8 mouse cellular contexts compared by ENCODE assay signal in genomic region chr6:124916695-124917517, GRCm38 (mm10). TPM values are rescaled to one million over a fixed set of nuclear protein-coding genes. Genes with fewer than 3 reads are reported as not detected.
A peak's percentile ranks its signal among the peaks of the same experiment; 100 is the strongest.
DNase-seq lines count a peak whose midpoint lies in the region; ATAC-seq and TF ChIP-seq lines count a peak whose summit lies in the region.

No protein-coding gene starts in this region.

- peak; percentile 62; the same call in 1 of the 2 replicates for TF ChIP-seq CTCF in kidney, postnatal 0 days (IDR thresholded peaks at IDR 0.05; ENCODE audit: low read depth)

- peak overlapping the region; percentile 100 for H3K4me2 ChIP-seq in heart, embryonic 13.5 days
- H3K4me2 ChIP-seq in kidney, postnatal 0 days (ENCODE audit: low read length), result peak overlapping the region; percentile 84
- peak overlapping the region; percentile 93 for H3K4me2 ChIP-seq in liver, embryonic 13.5 days
- peak overlapping the region; percentile 99 for H3K4me2 ChIP-seq in stomach, embryonic 14.5 days (replicated peaks; ENCODE audit: low read depth, low read length)

- peaks cover 68% of the 10 kb centered on the region for H3K4me1 ChIP-seq in heart, embryonic 13.5 days
- peaks cover 35% of the 10 kb centered on the region for H3K4me1 ChIP-seq in kidney, postnatal 0 days (replicated peaks; ENCODE audit: insufficient read depth, low read length)
- peaks cover 72% of the 10 kb centered on the region for H3K4me1 ChIP-seq in liver, embryonic 13.5 days (replicated peaks)
- peaks cover 26% of the 10 kb centered on the region for H3K4me1 ChIP-seq in stomach, embryonic 14.5 days (ENCODE audit: control insufficient read depth, insufficient read depth, low read length)

- peaks cover 29% of the 10 kb centered on the region for H3K36me3 ChIP-seq in heart, embryonic 13.5 days
- H3K36me3 ChIP-seq in kidney, postnatal 0 days (ENCODE audit: insufficient read depth, low read length), result peaks cover 20% of the 10 kb centered on the region
- peaks cover 12% of the 10 kb centered on the region for H3K36me3 ChIP-seq in liver, embryonic 13.5 days
- H3K36me3 ChIP-seq in stomach, embryonic 14.5 days (ENCODE audit: control insufficient read depth, insufficient read depth, low read length), result peaks cover 32% of the 10 kb centered on the region

- no peaks in the 10 kb centered on the region for H3K27me3 ChIP-seq in heart, embryonic 13.5 days (replicated peaks)
- no peaks in the 10 kb centered on the region for H3K27me3 ChIP-seq in kidney, postnatal 0 days (ENCODE audit: insufficient read depth, low read length)
- peaks cover 96% of the 10 kb centered on the region for H3K27me3 ChIP-seq in liver, embryonic 13.5 days
- no peaks in the 10 kb centered on the region for H3K27me3 ChIP-seq in stomach, embryonic 14.5 days (ENCODE audit: control insufficient read depth, insufficient read depth, low read length)

- H3K9me3 ChIP-seq in heart, embryonic 13.5 days, result no peaks in the 10 kb centered on the region
- H3K9me3 ChIP-seq in kidney, postnatal 0 days (replicated peaks; ENCODE audit: low read length), result no peaks in the 10 kb centered on the region
- no peaks in the 10 kb centered on the region for H3K9me3 ChIP-seq in liver, embryonic 13.5 days (replicated peaks)
- no peaks in the 10 kb centered on the region for H3K9me3 ChIP-seq in stomach, embryonic 14.5 days (ENCODE audit: control insufficient read depth, low read depth, low read length)

- ATAC-seq in CD4-positive, CD25-positive, alpha-beta regulatory T cell, adult 4 months, result peak; percentile 75
- peak; percentile 49 for ATAC-seq in heart, embryonic 13.5 days (ENCODE audit: extremely low read depth, insufficient number of reproducible peaks, low FRiP score, low TSS enrichment)
- peak; percentile 72 for ATAC-seq in kidney, postnatal 0 days (replicated peaks; ENCODE audit: low FRiP score, low read depth)
- peak; percentile 75 for ATAC-seq in liver, embryonic 13.5 days (ENCODE audit: low read depth)
- peak; percentile 51 for ATAC-seq in stomach, embryonic 14.5 days (ENCODE audit: insufficient number of reproducible peaks, insufficient read depth, low FRiP score, low read depth)

- H3K27ac ChIP-seq in heart, embryonic 13.5 days (replicated peaks), result peak overlapping the region; percentile 100
- peak overlapping the region; percentile 99 for H3K27ac ChIP-seq in kidney, postnatal 0 days
- H3K27ac ChIP-seq in liver, embryonic 13.5 days, result peak overlapping the region; percentile 88
- peak overlapping the region; percentile 100 for H3K27ac ChIP-seq in stomach, embryonic 14.5 days (ENCODE audit: low read length)

- H3K9ac ChIP-seq in heart, embryonic 13.5 days, result peak overlapping the region; percentile 100
- H3K9ac ChIP-seq in kidney, postnatal 0 days (ENCODE audit: low read depth, low read length), result peak overlapping the region; percentile 100
- H3K9ac ChIP-seq in liver, embryonic 13.5 days, result peak overlapping the region; percentile 81
- H3K9ac ChIP-seq in stomach, embryonic 14.5 days (replicated peaks; ENCODE audit: low read depth, low read length), result peak overlapping the region; percentile 100

- H3K4me3 ChIP-seq in heart, embryonic 13.5 days, result peak overlapping the region; percentile 94
- H3K4me3 ChIP-seq in kidney, postnatal 0 days (replicated peaks; ENCODE audit: low read depth, low read length), result peak overlapping the region; percentile 86
- H3K4me3 ChIP-seq in liver, embryonic 13.5 days (replicated peaks), result peak overlapping the region; percentile 72
- peak overlapping the region; percentile 85 for H3K4me3 ChIP-seq in stomach, embryonic 14.5 days (ENCODE audit: low read depth, low read length)

- under 1% methylated on average over 51 of the region's 67 CpGs for WGBS in heart, embryonic 13.5 days
- WGBS in kidney, postnatal 0 days, result under 1% methylated on average over 41 of the region's 67 CpGs
- WGBS in liver, embryonic 13.5 days (ENCODE audit: insufficient replicate concordance), result 3% methylated on average over 48 of the region's 67 CpGs
- WGBS in stomach, embryonic 14.5 days, result under 1% methylated on average over 40 of the region's 67 CpGs

- peak; percentile 46 for DNase-seq in c-Kit-negative CD71-positive TER-119-positive erythroid progenitor cells, embryonic 14.5 days (ENCODE audit: low read depth, low spot score)
- DNase-seq in fibroblast of lung, adult 2 months (ENCODE audit: low read depth), result peak; percentile 42
- DNase-seq in kidney, postnatal 0 days (ENCODE audit: low spot score), result peak; percentile 91
- peak; percentile 73 for DNase-seq in liver, embryonic 13.5 days
- peak; percentile 78 to 86 for DNase-seq in natural killer cell, adult 2 months (ENCODE audit: low spot score in 2 of 2)

RNA-seq across cellular contexts. Expression of gene Ptms, which starts 3.0 kb away (rescaled TPM):
- 10 to 100 TPM in 1 of 2 experiments, 1 to 10 TPM in 1; 5.4 to 10.6 TPM for polyA plus RNA-seq in CD4-positive, CD25-positive, alpha-beta regulatory T cell, adult 4 months (2017; shearing (Covaris generic))
- polyA plus RNA-seq in heart, embryonic 13.5 days (2015; fragmentation: Nextera tagmentation; extraction: Ambion mirVana), result 231 and 233 TPM in 2 replicates
- polyA plus RNA-seq in kidney, postnatal 0 days (2015; fragmentation: Nextera tagmentation; extraction: Ambion mirVana), result 359 and 399 TPM in 2 replicates
- polyA plus RNA-seq in liver, embryonic 13.5 days (2015; fragmentation: Nextera tagmentation; extraction: Ambion mirVana), result 42.3 and 47.6 TPM in 2 replicates
- 320 TPM in 2 replicates for polyA plus RNA-seq in stomach, embryonic 14.5 days (2014; fragmentation: Nextera tagmentation; extraction: Ambion mirVana)

RNA-seq across cellular contexts. Expression of gene Lag3, which starts 5.4 kb away (rescaled TPM):
- 10 to 100 TPM; 19.0 to 29.0 TPM for polyA plus RNA-seq in CD4-positive, CD25-positive, alpha-beta regulatory T cell, adult 4 months (2017; shearing (Covaris generic))
- 1.0 and 1.1 TPM in 2 replicates for polyA plus RNA-seq in heart, embryonic 13.5 days (2015; fragmentation: Nextera tagmentation; extraction: Ambion mirVana)
- 2.5 and 2.9 TPM in 2 replicates for polyA plus RNA-seq in kidney, postnatal 0 days (2015; fragmentation: Nextera tagmentation; extraction: Ambion mirVana)
- polyA plus RNA-seq in liver, embryonic 13.5 days (2015; fragmentation: Nextera tagmentation; extraction: Ambion mirVana), result 0.14 and 0.18 TPM in 2 replicates
- 1.3 and 1.5 TPM in 2 replicates for polyA plus RNA-seq in stomach, embryonic 14.5 days (2014; fragmentation: Nextera tagmentation; extraction: Ambion mirVana)

RNA-seq across cellular contexts. Expression of gene Mlf2, which starts 14.3 kb away (rescaled TPM):
- polyA plus RNA-seq in CD4-positive, CD25-positive, alpha-beta regulatory T cell, adult 4 months (2017; shearing (Covaris generic)), result 10 to 100 TPM; 39.0 to 40.7 TPM
- polyA plus RNA-seq in heart, embryonic 13.5 days (2015; fragmentation: Nextera tagmentation; extraction: Ambion mirVana), result 288 and 320 TPM in 2 replicates
- 348 and 352 TPM in 2 replicates for polyA plus RNA-seq in kidney, postnatal 0 days (2015; fragmentation: Nextera tagmentation; extraction: Ambion mirVana)
- 129 and 134 TPM in 2 replicates for polyA plus RNA-seq in liver, embryonic 13.5 days (2015; fragmentation: Nextera tagmentation; extraction: Ambion mirVana)
- 341 and 354 TPM in 2 replicates for polyA plus RNA-seq in stomach, embryonic 14.5 days (2014; fragmentation: Nextera tagmentation; extraction: Ambion mirVana)

RNA-seq across cellular contexts. Expression of gene Cd4, which starts 28.9 kb away (rescaled TPM):
- 100 to 1,000 TPM; 268 to 648 TPM for polyA plus RNA-seq in CD4-positive, CD25-positive, alpha-beta regulatory T cell, adult 4 months (2017; shearing (Covaris generic))
- polyA plus RNA-seq in heart, embryonic 13.5 days (2015; fragmentation: Nextera tagmentation; extraction: Ambion mirVana), result not detected in 2 replicates
- polyA plus RNA-seq in kidney, postnatal 0 days (2015; fragmentation: Nextera tagmentation; extraction: Ambion mirVana), result 0.24 and 0.28 TPM in 2 replicates
- 0.17 TPM in 1 of 2 replicates, not detected in the other for polyA plus RNA-seq in liver, embryonic 13.5 days (2015; fragmentation: Nextera tagmentation; extraction: Ambion mirVana)
- polyA plus RNA-seq in stomach, embryonic 14.5 days (2014; fragmentation: Nextera tagmentation; extraction: Ambion mirVana), result 0.28 and 0.43 TPM in 2 replicates

RNA-seq across cellular contexts. Expression of gene Cops7a, which starts 48.4 kb away (rescaled TPM):
- polyA plus RNA-seq in CD4-positive, CD25-positive, alpha-beta regulatory T cell, adult 4 months (2017; shearing (Covaris generic)), result 10 to 100 TPM; 66.2 to 93.4 TPM
- polyA plus RNA-seq in heart, embryonic 13.5 days (2015; fragmentation: Nextera tagmentation; extraction: Ambion mirVana), result 140 and 143 TPM in 2 replicates
- 153 and 157 TPM in 2 replicates for polyA plus RNA-seq in kidney, postnatal 0 days (2015; fragmentation: Nextera tagmentation; extraction: Ambion mirVana)
- 67.3 and 77.6 TPM in 2 replicates for polyA plus RNA-seq in liver, embryonic 13.5 days (2015; fragmentation: Nextera tagmentation; extraction: Ambion mirVana)
- 139 and 141 TPM in 2 replicates for polyA plus RNA-seq in stomach, embryonic 14.5 days (2014; fragmentation: Nextera tagmentation; extraction: Ambion mirVana)

Comparison
In these comparisons a context has a peak if more than half of its experiments do, and no peak if none do; other contexts are left out.
1. Peak in every context shown above with its lines: DNase-seq, ATAC-seq, H3K4me3 ChIP-seq and H3K27ac ChIP-seq.